Mouse (Mus musculus): Measurements from ENCODE around the gene Ube2h. TPM values are rescaled to one million over a fixed set of nuclear protein-coding genes. Genes with fewer than 3 reads are reported as not detected.

The Ube2h gene
- total RNA-seq, 2 experiments from 2014 or later: 90.5 to 92.1 TPM

DNA sequence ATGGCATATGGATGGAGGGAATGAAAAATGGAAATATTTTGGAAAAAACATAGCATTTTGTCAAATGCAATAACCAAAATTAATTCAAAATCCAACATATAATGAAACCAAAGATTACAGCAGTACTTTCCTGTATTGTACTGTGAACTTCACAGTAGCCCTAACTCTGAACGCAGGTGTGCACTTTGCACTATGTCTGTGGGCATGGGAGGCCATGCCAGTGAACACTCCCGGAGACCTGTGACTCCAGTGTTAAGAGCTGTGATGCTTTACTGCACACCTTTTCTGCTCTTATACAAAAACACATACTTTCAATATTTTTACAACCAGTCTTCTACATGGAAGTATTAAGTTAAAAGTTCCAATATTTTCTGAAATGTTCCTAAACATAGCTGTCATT lies 66.3 kb downstream of the Ube2h start:
- TF ChIP-seq CTCF (IDR thresholded peaks at IDR 0.05): no peak
- Histone ChIP-seq H3K4me3 (no peak overlapping the region), H3K27ac (no peak overlapping the region)
- no peak for DNase-seq (ENCODE audit: extremely low spot score in 1 of 2, low spot score in 2 of 2)
- intact Hi-C loops (cut with DNase I): no loop called here

DNA sequence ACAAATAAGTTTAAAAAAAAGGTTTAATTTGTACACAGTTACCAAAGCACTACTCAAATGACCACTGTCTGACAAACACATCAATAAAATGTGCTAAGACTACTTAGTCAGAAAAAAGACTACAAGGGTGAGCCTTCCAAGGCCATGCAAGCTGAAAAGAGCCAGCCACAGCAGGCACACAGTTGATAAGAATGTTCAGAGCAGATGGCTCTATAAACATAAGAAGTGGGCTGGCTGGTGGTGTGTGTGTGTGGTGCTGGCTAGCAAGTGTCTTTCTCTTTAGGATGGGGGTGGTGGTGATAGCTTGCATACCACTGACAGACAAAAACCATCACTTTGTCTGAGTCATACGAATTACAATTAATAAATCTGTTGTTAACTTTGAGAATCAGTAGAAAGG lies 67.8 kb downstream of the Ube2h start:
- DNase-seq (ENCODE audit: extremely low spot score in 1 of 2, low spot score in 2 of 2): no peak
- intact Hi-C loops (cut with DNase I): no loop called here
- TF ChIP-seq CTCF (IDR thresholded peaks at IDR 0.05): no peak
- H3K4me3 ChIP-seq: no peak overlapping the region
- no peak overlapping the region for H3K27ac ChIP-seq

- Histone ChIP-seq H3K27ac (no peak overlapping the region), H3K4me3 (no peak overlapping the region)
- no peak for DNase-seq (ENCODE audit: extremely low spot score in 1 of 2, low spot score in 2 of 2)
- no peak for TF ChIP-seq CTCF (IDR thresholded peaks at IDR 0.05)
- intact Hi-C loops (cut with DNase I): no loop called here
Measured at GRCm38 (mm10) chr6:30231758-30232293, 72.5 kb downstream of the Ube2h start.

GRCm38 (mm10) chr6:30230246-30230645 lies 74.1 kb downstream of the Ube2h start:
- no peak for TF ChIP-seq CTCF (IDR thresholded peaks at IDR 0.05)
- intact Hi-C loops (cut with DNase I): no loop called here

GRCm38 (mm10) chr6:30228921-30229320 lies 75.4 kb downstream of the Ube2h start:
- no peak overlapping the region for H3K4me3 ChIP-seq
- DNase-seq (ENCODE audit: extremely low spot score in 1 of 2, low spot score in 2 of 2): no peak
- H3K27ac ChIP-seq: no peak overlapping the region
- TF ChIP-seq CTCF (IDR thresholded peaks at IDR 0.05): no peak
- intact Hi-C loops (cut with DNase I): no loop called here

More at GRCm38 (mm10) chr6:30230246-30230645, 74.1 kb downstream of the Ube2h start:
- no peak overlapping the region for H3K4me3 ChIP-seq
- no peak overlapping the region for H3K27ac ChIP-seq
- no peak for DNase-seq (ENCODE audit: extremely low spot score in 1 of 2, low spot score in 2 of 2)

DNA sequence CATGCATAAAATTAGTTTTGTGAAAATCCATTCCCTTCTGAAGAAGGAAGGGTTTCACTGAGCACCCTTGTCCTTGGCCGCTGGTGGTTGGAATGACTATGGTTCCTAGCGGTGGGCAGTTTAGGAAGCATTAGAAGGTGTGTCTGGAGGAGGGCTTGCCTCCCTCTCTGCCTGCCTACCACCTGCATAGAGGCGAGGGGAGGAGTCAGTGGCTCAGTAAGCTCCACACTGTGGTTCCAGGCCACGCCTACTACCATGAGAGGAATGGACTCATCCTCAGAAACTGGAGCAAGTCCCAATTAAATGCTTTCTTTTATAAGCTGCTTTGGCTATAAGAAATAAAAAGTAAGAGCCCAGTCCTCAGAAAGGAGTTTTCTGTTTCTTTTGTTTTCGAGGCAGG lies 76.0 kb downstream of the Ube2h start:
- Histone ChIP-seq H3K4me3 (no peak overlapping the region), H3K27ac (no peak overlapping the region)
- no peak for TF ChIP-seq CTCF (IDR thresholded peaks at IDR 0.05)
- intact Hi-C loops (cut with DNase I): no loop called here
- DNase-seq (ENCODE audit: extremely low spot score in 1 of 2, low spot score in 2 of 2): no peak

GRCm38 (mm10) chr6:30226971-30227700 lies 77.2 kb downstream of the Ube2h start:
- Histone ChIP-seq H3K27ac (no peak overlapping the region), H3K4me3 (no peak overlapping the region)
- intact Hi-C loops (cut with DNase I): no loop called here
- no peak for DNase-seq (ENCODE audit: extremely low spot score in 1 of 2, low spot score in 2 of 2)
- no peak for TF ChIP-seq CTCF (IDR thresholded peaks at IDR 0.05)

DNA sequence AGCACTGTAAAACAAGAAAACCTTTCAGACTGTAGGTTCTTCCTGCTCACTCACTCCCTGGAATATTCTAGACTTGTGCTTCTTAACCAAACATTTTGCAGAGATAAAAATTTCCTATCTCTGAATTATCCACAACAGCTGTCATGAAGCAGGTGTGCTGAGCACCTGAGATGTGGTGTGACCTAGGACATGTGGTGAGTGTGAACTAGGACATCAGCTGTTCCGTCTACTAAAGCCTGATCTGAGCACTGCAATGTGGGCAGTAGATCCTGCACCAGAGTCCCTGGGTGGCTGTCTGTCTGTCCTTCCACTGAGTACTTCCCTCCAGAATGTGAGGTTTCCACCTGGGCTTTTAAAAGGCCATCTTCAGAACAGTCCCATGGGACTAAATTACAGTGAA lies 79.6 kb downstream of the Ube2h start:
- intact Hi-C loops (cut with DNase I): no loop called here
- TF ChIP-seq CTCF (IDR thresholded peaks at IDR 0.05): no peak
- no peak overlapping the region for H3K4me3 ChIP-seq
- no peak for DNase-seq (ENCODE audit: extremely low spot score in 1 of 2, low spot score in 2 of 2)
- H3K27ac ChIP-seq: no peak overlapping the region

DNA sequence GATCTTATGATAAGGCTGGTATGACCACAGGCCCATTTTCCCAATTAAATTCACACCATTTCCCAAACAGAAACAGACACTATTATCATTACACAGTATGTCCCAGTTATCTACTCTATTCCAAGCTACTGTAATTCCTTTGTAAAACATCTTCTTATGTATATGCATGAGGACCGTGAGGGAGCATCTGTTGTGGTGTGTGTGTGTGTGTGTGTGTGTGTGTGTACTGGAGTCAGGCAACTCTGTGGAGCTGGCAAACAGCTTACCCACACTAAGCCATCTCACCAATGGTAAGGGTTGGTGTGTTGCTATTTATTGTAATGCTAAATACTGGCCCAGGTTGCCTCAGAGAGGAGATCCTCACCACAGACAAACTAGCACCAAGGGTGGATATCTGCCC lies 82.0 kb downstream of the Ube2h start:
- TF ChIP-seq CTCF (IDR thresholded peaks at IDR 0.05): no peak
- intact Hi-C loops (cut with DNase I): no loop called here
- no peak overlapping the region for H3K27ac ChIP-seq
- H3K4me3 ChIP-seq: no peak overlapping the region
- no peak for DNase-seq (ENCODE audit: extremely low spot score in 1 of 2, low spot score in 2 of 2)

- intact Hi-C loops (cut with DNase I): no loop called here
Measured at GRCm38 (mm10) chr6:30217581-30217980, 86.8 kb downstream of the Ube2h start.

DNA sequence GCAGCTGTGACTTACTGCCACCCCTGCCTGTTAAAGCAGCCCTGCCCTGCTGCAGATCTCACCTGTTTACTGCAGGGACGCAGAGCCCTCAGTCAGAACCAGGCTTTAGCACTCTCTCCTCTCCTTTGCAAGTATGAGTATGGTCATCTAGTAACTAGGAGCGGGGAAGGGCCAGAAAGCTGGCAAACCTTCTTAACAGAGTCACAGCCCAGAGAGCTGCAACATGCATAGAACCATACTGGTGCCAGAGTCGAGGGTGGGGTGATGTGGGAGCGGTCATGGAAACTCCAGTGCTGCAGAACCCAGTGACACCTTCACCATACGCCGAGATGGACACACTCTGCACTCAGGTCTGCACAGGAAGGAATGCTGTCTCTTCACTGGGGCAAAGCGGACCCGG lies 91.9 kb downstream of the Ube2h start:
- intact Hi-C loops (cut with DNase I): no loop called here
- no peak for DNase-seq (ENCODE audit: extremely low spot score in 1 of 2, low spot score in 2 of 2)
- no peak overlapping the region for H3K4me3 ChIP-seq
- no peak overlapping the region for H3K27ac ChIP-seq
- TF ChIP-seq CTCF (IDR thresholded peaks at IDR 0.05): no peak

More at GRCm38 (mm10) chr6:30217581-30217980, 86.8 kb downstream of the Ube2h start:
- no peak for TF ChIP-seq CTCF (IDR thresholded peaks at IDR 0.05)
- no peak overlapping the region for H3K4me3 ChIP-seq
- no peak overlapping the region for H3K27ac ChIP-seq
- no peak for DNase-seq (ENCODE audit: extremely low spot score in 1 of 2, low spot score in 2 of 2)

- H3K4me3 ChIP-seq: no peak overlapping the region
- intact Hi-C loops (cut with DNase I): loop anchor here (2.0 kb wide), 2 partner anchors 147 to 357 kb away; no protein-coding TSS in a partner anchor
- no peak for DNase-seq (ENCODE audit: extremely low spot score in 1 of 2, low spot score in 2 of 2)
- no peak for TF ChIP-seq CTCF (IDR thresholded peaks at IDR 0.05)
- H3K27ac ChIP-seq: no peak overlapping the region
Measured at GRCm38 (mm10) chr6:30211641-30212455, 92.5 kb downstream of the Ube2h start.
